Mouse (Mus musculus) heart, adult 11 months (tissue): ENCODE measurements around the gene Tbc1d1.
A peak's percentile ranks its signal among the peaks of the same experiment; 100 is the strongest.

Experiments
- DNase-seq: peaks from one replicate; pipeline ENCODE4 v3.0.0; 2022

Gene Tbc1d1

GRCm38 (mm10) chr5:64207800-64208199 is 51.7 kb downstream of the Tbc1d1 start:
- DNase-seq = peak; percentile 44

GRCm38 (mm10) chr5:64210817-64211216 is 54.7 kb downstream of the Tbc1d1 start:
- peak; percentile 51 for DNase-seq

- peak; percentile 83 for DNase-seq
These were observed 55.2 kb downstream of the Tbc1d1 start for GRCm38 (mm10) chr5:64211284-64211683.

GRCm38 (mm10) chr5:64212206-64212605 is 56.1 kb downstream of the Tbc1d1 start:
- DNase-seq = peak; percentile 95

GRCm38 (mm10) chr5:64212619-64213018 is 56.5 kb downstream of the Tbc1d1 start:
- peak; percentile 72 for DNase-seq

GRCm38 (mm10) chr5:64215806-64216205 is 59.7 kb downstream of the Tbc1d1 start:
- peak; percentile 52 for DNase-seq

- DNase-seq = peak; percentile 79
These were observed 60.2 kb downstream of the Tbc1d1 start for GRCm38 (mm10) chr5:64216326-64216725.

GRCm38 (mm10) chr5:64217256-64217655 is 61.2 kb downstream of the Tbc1d1 start:
- peak; percentile 90 for DNase-seq

- peak; percentile 72 for DNase-seq
These were observed 61.9 kb downstream of the Tbc1d1 start for GRCm38 (mm10) chr5:64217816-64218602.

- DNase-seq = peak; percentile 66
These were observed 62.5 kb downstream of the Tbc1d1 start for GRCm38 (mm10) chr5:64218603-64218999.

GRCm38 (mm10) chr5:64220776-64221175 is 64.7 kb downstream of the Tbc1d1 start:
- DNase-seq = peak; percentile 84

- DNase-seq = peak; percentile 85
These were observed 68.8 kb downstream of the Tbc1d1 start for GRCm38 (mm10) chr5:64224735-64225425.

GRCm38 (mm10) chr5:64228252-64228651 is 72.1 kb downstream of the Tbc1d1 start:
- DNase-seq = peak; percentile 82

- peak; percentile 90 for DNase-seq
These were observed 73.3 kb downstream of the Tbc1d1 start for GRCm38 (mm10) chr5:64229336-64229866.

- peak; percentile 100 for DNase-seq
These were observed 74.0 kb downstream of the Tbc1d1 start for GRCm38 (mm10) chr5:64230061-64230466.

- DNase-seq = no peak
These were observed 74.5 kb downstream of the Tbc1d1 start for GRCm38 (mm10) chr5:64230507-64231041.

GRCm38 (mm10) chr5:64232872-64233271 is 76.8 kb downstream of the Tbc1d1 start:
- peak; percentile 42 for DNase-seq

GRCm38 (mm10) chr5:64234269-64234985 is 78.3 kb downstream of the Tbc1d1 start:
- peak; percentile 77 for DNase-seq

- peak; percentile 80 for DNase-seq
These were observed 79.1 kb downstream of the Tbc1d1 start for GRCm38 (mm10) chr5:64235250-64235649.

- DNase-seq = peak; percentile 87
These were observed 80.5 kb downstream of the Tbc1d1 start for GRCm38 (mm10) chr5:64236561-64236960.

- DNase-seq = peak; percentile 34
These were observed 81.2 kb downstream of the Tbc1d1 start for GRCm38 (mm10) chr5:64237263-64237662.

GRCm38 (mm10) chr5:64237693-64238092 is 81.6 kb downstream of the Tbc1d1 start:
- peak; percentile 81 for DNase-seq
